Mouse (Mus musculus): ENCODE measurements around the gene Fgfr2.

DNA sequence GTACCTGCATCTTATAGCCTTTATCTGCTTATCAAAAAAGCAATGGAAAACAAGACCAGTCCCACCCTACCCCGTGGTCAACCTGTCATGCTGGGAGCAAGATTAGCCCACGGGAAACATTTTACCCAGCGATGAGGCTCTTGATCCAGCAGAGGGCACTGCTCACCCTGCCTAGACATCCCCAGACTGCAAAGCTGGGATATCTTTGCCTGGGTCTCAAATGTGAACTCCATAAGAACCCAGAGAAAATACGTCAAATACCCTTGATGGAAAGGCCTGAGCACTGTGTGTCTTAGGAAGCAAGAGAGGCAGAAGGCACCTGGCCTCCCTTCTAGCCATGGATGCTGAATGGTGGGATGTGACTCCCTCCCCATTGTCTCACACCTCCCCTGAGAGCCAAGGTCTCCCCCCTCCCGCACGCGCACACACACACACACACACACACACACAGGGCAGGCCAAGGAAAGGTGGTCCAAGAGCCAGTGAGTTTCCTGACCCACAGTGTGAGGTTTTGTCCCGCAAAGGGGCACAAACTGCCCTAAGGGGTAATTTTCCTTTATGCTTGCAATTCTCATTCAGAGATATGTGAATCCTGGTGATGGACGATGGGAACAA, 90.5 kb downstream of the Fgfr2 start:
- TF ChIP-seq ZNF384 (IDR thresholded peaks at IDR 0.05; ENCODE audit: low read depth, low read length): no peak
- no peak for TF ChIP-seq MAFK (IDR thresholded peaks at IDR 0.05; ENCODE audit: insufficient read depth, low read depth, low read length)
